Mouse (Mus musculus) embryo, embryonic 10.5 days (tissue): ENCODE results near the gene Nup35.
A peak's percentile ranks its signal among the peaks of the same experiment; 100 is the strongest.

Experiments used
- DNase-seq: peaks from one replicate; pipeline ENCODE4 v3.0.0-alpha.2; 2015; ENCODE audit warnings: low spot score

The Nup35 gene

DNA sequence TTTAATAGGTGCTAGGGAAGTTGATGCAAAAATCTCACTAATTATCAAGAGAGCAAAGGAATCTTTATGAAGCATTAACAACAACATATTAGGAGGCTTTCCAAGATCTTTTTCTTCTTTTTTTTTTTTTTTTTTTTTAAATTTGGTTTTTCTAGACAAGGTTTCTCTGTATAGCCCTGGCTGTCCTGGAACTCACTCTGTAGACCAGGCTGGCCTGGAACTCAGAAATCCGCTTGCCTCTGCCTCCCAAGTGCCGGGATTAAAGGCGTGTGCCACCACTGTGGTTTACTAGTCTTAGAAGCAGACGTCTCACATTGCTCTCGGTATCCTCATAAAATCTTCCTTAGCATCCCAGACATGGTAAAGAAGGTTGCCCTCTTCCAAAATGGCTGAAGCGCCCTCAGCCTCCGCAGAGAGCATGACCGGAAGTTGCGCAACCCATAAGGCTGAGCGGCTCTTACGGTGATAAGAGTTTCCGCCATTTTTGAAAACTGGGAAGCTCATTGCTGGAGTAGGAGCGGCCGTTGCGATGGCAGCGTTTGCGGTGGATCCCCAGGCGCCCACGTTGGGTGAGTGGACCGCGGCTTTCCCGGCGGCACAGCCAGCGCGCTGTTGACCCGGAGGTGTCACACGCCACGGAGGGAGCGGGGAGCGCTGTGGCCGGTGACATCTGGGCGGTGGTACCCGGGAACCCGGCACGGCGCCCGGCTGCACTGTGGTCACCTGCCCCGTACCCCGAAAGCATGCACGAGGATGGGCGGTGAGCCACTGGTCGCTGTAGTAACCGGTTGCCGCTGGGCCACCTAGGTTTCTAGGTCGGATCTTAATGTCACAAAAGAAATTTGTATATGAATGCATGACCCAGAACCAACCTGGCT lies 21.6 kb downstream of the Nup35 start:
- DNase-seq, result peak; percentile 96

GRCm38 (mm10) chr2:80639398-80639797 lies 22.4 kb downstream of the Nup35 start:
- DNase-seq, result no peak

GRCm38 (mm10) chr2:80639864-80640263 lies 22.8 kb downstream of the Nup35 start:
- DNase-seq, result no peak

- no peak for DNase-seq
Observed at GRCm38 (mm10) chr2:80661414-80661813, 44.4 kb downstream of the Nup35 start.

- no peak for DNase-seq
Observed at GRCm38 (mm10) chr2:80662682-80663081, 45.6 kb downstream of the Nup35 start.

- DNase-seq, result no peak
Observed at GRCm38 (mm10) chr2:80667396-80667964, 50.4 kb downstream of the Nup35 start.

DNA sequence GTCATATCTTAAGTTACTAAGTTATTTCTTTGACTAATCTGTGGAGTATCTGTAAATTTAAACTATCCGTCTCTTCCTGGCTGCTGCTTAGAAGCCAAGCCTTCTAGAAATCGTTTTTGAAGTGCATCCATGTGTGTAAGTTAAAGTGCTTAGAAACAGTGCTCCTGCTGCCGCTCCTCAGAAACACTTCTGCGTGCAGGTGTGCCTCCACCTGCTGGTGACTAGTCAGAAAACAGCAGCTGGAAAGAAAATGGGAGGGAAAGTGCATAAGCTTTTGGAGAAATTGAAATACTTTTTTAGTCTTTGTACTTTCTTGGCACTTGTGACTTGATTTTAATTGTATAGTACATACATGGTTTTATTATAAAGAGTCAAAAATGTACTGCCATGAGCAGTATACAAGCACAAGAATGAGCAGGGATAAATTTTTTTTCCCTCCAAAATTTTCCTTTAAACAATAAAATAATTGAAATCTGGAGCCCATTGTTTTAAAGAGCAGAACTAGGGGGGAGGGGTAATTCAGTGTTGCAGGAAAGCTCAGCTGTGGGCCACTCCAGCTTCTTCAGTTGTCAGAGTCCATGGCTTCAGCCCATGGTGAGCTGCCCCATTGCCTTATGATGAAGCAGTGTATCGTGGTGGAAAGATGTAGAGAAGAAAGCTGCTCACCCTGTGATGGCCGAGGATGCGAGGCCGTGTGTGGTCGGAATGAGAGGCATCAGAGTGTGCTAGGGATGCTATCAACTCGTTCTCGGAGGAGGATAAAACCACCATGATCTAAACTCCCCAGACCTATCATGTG lies 53.0 kb downstream of the Nup35 start:
- DNase-seq, result peak; percentile 21

GRCm38 (mm10) chr2:80678803-80679202 lies 61.8 kb downstream of the Nup35 start:
- DNase-seq, result no peak

DNA sequence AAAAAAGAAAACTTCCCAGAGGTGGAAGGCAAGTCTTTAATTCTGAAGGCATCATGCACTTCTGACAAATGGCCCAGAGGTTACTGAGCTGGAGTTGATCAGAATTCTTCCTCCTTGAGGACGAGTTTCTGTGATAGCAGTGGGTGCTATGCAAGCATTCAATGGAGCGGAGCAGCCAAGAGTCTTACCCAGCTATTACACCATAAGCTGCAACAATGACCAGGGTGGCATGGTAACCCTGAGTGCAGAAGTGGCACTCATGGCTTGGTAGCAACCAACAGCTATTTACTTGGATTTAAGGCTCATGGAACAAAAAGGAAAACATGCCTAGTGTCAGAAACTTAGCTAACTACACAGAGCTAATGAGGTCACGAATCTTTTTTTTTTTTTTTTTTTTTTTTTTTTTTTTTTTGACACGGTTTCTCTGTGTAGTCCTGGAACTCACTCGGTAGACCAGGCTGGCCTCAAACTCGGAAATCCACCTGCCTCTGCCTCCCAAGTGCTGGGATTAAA lies 66.7 kb downstream of the Nup35 start:
- no peak for DNase-seq

DNA sequence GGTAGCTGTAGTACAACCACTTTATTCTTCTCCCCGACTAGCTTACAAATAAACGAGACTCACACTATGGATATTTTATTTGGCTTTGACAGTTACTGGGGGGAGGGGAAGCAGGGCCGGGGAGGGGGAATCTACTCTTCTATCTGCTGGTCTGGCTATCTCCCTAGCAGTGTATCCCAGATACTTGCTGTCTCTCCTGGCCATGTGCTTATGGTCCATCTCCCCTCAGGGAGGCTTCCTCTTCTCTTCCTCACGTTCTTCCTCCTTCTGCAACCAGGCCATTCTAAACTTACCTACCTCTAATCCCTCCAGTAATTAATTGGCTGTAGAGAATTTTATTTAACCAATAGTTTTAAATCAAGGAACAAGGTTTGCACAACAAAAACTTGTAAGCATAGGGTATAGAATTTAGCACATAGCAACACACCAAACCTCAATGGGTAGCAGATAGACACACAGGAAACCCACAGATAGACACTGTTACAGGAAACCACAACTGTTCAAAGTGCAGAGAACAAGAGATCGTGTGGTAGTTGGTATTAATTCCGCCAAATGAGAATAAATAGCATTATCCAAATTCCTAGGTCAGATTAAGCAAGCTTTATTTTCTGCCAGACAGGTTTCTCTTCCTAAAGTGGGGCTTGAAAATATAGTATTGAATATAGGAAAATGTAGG lies 67.5 kb downstream of the Nup35 start:
- DNase-seq, result no peak

DNA sequence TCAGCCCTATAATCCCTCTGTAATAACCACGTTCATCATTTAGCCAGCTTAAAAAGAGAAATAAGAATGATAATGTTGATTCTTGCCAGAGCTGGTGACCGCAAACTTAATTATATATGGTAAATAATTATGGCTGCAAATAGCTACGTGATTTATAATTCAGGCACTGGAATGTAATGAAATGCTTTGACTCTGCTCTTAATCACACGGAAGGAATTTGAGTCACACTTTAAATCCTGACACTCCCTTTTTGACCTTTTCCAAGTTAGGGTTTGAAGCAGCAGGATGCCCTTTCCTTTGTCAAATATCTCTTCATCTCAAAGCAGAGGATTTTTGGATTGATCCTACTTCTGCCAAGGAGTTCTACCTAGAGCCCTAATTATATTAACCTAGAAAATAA lies 71.2 kb downstream of the Nup35 start:
- no peak for DNase-seq

- DNase-seq, result no peak
Observed at GRCm38 (mm10) chr2:80707429-80707828, 90.4 kb downstream of the Nup35 start.
